Mouse (Mus musculus) midbrain, embryonic 12.5 days (tissue): Measurements from ENCODE around the gene Cysltr2. TPM values are rescaled to one million over a fixed set of nuclear protein-coding genes. Genes with fewer than 3 reads are reported as not detected.

Source experiments
- ATAC-seq: fragments of 200-750 bp; cut with Nextera tagmentation; 2 replicates; pipeline ENCODE4 v1.8.0; 2017; ENCODE audit warnings: low read depth, moderate TSS enrichment, moderate library complexity; ENCODE audit not compliant: low FRiP score
- H3K27ac ChIP-seq: fragments of 300-500 bp; sonication (generic); replicated peaks from 2 replicates; pipeline ENCODE4 v1.5.1; 2016; ENCODE audit warnings: mild to moderate bottlenecking
- H3K27me3 ChIP-seq: fragments of 300-500 bp; sonication (generic); 2 replicates; pipeline ENCODE4 v1.6.1; 2016; ENCODE audit warnings: mild to moderate bottlenecking
- H3K36me3 ChIP-seq: fragments of 300-500 bp; sonication (generic); 2 replicates; pipeline ENCODE4 v1.6.1; 2016
- H3K4me1 ChIP-seq: fragments of 300-500 bp; sonication (generic); 2 replicates; pipeline ENCODE4 v1.6.1; 2016
- H3K4me2 ChIP-seq: fragments of 300-500 bp; sonication (generic); replicated peaks from 2 replicates; pipeline ENCODE4 v1.6.1; 2016; ENCODE audit warnings: mild to moderate bottlenecking, moderate library complexity
- H3K4me3 ChIP-seq: fragments of 300-500 bp; sonication (generic); 2 replicates; pipeline ENCODE4 v1.5.1; 2016; ENCODE audit warnings: mild to moderate bottlenecking
- H3K9ac ChIP-seq: fragments of 300-500 bp; sonication (generic); replicated peaks from 2 replicates; pipeline ENCODE4 v1.6.1; 2016; ENCODE audit warnings: mild to moderate bottlenecking, moderate library complexity
- H3K9me3 ChIP-seq: fragments of 300-500 bp; sonication (generic); 2 replicates; pipeline ENCODE4 v1.6.1; 2016; ENCODE audit warnings: mild to moderate bottlenecking
- WGBS: fragments of 180-500 bp; shearing (Covaris S2); methylation state at CpG from one replicate; pipeline ENCODE4 v1.1.7; 2016; 5-methylcytosine and 5-hydroxymethylcytosine counted together
- polyA plus RNA-seq: library from polyadenylated mRNA; unstranded; fragments of >200 nt; fragmentation: Nextera tagmentation; extraction: Ambion mirVana; gene quantifications from 2 replicates; pipeline ENCODE4 v1.2.1, GENCODE M21; 2016

The Cysltr2 gene
- polyA plus RNA-seq, 1 experiment from 2014 or later = not detected

DNA sequence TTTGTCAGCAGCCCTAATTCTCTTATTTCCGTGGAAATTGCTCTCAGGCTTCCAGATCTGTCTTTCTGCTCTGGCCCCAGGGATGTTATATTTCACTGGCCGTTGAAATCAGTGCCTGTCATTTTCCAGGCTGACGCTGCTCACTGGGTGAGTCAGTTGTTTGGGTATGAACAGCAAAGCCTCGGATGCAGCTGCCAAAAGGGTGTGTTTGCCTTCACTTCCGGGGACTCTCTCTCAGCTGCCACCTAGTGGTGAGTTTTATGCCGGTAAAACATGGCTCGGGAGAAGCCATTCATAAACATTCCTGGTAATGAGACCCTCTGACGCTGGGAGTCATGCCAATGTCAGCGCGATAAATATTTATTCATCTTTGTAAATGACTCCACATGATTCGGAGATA is 65.5 kb downstream of the Cysltr2 start:
- H3K27me3 ChIP-seq = no peaks in the 10 kb centered on the region
- H3K36me3 ChIP-seq = no peaks in the 10 kb centered on the region
- 13% methylated on average over 11 of the region's 11 CpGs for WGBS
- H3K4me1 ChIP-seq = peaks cover 6% of the 10 kb centered on the region; the same call in 1 of the 2 replicates
- peak overlapping the region; percentile 42 for H3K4me2 ChIP-seq
- H3K4me3 ChIP-seq = no peak overlapping the region
- ATAC-seq = peak; percentile 79
- no peak overlapping the region for H3K27ac ChIP-seq
- no peaks in the 10 kb centered on the region for H3K9me3 ChIP-seq
- H3K9ac ChIP-seq = no peak overlapping the region

DNA sequence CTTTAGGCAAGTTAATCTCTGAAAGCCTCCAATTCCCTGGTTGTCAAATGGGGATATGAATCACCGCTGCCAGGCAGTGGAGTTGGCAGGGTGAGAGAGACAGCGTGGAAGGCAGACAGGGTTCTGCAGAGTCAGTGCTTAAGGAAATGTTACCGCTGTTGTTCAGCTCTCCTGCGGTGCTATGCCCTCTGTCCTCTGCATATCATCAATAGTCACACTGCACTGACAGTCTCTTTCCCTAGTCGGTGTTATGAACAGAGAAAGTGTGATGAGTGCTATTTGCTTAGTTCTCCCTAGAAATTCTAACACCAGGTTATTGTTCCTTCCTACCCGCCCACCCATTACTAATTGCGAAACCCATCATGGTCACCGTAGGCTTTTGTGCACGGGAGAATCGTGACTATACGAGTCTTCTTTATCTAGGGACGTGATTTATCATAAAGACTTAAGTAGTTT is 65.9 kb downstream of the Cysltr2 start:
- peaks cover 6% of the 10 kb centered on the region; the same call in 1 of the 2 replicates for H3K4me1 ChIP-seq
- H3K4me3 ChIP-seq = no peak overlapping the region
- no peaks in the 10 kb centered on the region for H3K27me3 ChIP-seq
- H3K27ac ChIP-seq = no peak overlapping the region
- no peaks in the 10 kb centered on the region for H3K9me3 ChIP-seq
- H3K36me3 ChIP-seq = no peaks in the 10 kb centered on the region
- peak overlapping the region; percentile 42 for H3K4me2 ChIP-seq
- ATAC-seq = peak; percentile 55; the same call in 1 of the 2 replicates
- 70% methylated on average over 12 of the region's 12 CpGs for WGBS
- no peak overlapping the region for H3K9ac ChIP-seq

DNA sequence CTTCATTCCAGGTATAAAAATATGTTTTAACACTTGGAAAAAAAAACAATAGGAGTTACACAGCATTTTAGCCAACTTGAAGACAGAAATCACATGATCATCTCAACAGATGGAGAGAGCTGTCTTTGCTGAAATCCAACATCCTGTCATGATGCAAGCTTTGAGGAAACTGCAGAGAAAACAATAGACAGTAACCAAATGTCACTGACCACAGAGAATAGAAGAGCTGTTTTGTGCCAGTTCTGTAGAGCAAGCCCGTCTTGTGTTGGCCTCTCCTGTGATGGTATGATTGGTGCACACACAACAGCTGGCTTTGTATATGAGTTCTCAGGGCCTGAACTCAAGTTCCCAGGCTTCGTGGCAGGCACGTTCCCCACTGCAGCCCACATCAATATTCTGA is 68.2 kb downstream of the Cysltr2 start:
- H3K9me3 ChIP-seq = no peaks in the 10 kb centered on the region
- no peaks in the 10 kb centered on the region for H3K36me3 ChIP-seq
- 85% methylated on average over 3 of the region's 3 CpGs for WGBS
- H3K27ac ChIP-seq = no peak overlapping the region
- no peak overlapping the region for H3K4me2 ChIP-seq
- ATAC-seq = no peak
- H3K27me3 ChIP-seq = no peaks in the 10 kb centered on the region
- no peak overlapping the region for H3K9ac ChIP-seq
- peaks cover 6% of the 10 kb centered on the region; the same call in 1 of the 2 replicates for H3K4me1 ChIP-seq
- no peak overlapping the region for H3K4me3 ChIP-seq

DNA sequence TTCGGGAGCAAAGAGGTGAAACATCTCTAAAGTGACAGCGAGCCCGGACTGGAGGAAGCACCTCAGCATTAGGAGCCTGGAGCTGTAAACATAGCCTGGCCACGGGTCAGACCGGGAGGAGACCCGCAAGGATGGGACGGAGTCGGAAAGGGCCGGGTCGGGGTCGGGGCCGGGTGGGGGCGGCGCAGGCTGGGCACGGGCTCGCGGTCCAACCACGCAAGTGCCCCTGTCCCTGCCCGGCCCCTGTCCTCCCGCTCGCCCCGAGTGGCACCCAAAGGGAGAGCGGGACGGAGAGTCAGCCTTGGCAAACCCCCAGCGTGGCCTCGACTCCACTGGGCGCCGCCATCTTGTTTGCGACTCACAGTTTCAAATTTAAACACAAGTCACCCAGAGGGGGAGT is 68.8 kb downstream of the Cysltr2 start:
- H3K4me2 ChIP-seq = no peak overlapping the region
- no peak overlapping the region for H3K4me3 ChIP-seq
- 95% methylated on average over 29 of the region's 29 CpGs for WGBS
- no peak overlapping the region for H3K27ac ChIP-seq
- no peaks in the 10 kb centered on the region for H3K36me3 ChIP-seq
- H3K9me3 ChIP-seq = no peaks in the 10 kb centered on the region
- no peaks in the 10 kb centered on the region for H3K27me3 ChIP-seq
- peaks cover 6% of the 10 kb centered on the region; the same call in 1 of the 2 replicates for H3K4me1 ChIP-seq
- ATAC-seq = no peak
- H3K9ac ChIP-seq = no peak overlapping the region

DNA sequence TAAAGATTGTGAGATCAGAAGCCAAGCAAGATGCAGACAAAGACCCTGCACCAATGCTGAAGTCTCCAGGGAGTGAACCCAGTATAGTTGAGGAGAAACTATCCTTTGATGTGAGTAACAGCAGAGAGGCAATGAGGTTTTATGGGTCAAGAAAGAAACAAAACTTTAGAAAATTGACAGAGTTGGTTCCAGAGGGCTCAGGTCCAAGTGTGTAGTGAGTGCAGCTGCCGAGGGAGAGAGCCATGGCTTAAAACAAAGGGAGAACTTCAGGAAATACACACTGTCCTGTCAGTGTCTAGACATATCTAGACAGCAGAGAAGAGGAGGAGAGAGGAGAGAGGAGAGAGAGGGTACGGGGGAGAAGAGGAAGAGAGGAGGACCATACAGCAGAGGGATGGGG is 72.8 kb downstream of the Cysltr2 start:
- Histone ChIP-seq H3K27me3 (no peaks in the 10 kb centered on the region), H3K9ac (no peak overlapping the region), H3K4me2 (no peak overlapping the region), H3K36me3 (no peaks in the 10 kb centered on the region), H3K4me1 (no peaks in the 10 kb centered on the region), H3K9me3 (no peaks in the 10 kb centered on the region), H3K4me3 (no peak overlapping the region), H3K27ac (no peak overlapping the region)
- ATAC-seq = no peak
- WGBS = 79% methylated on average over 2 of the region's 2 CpGs

Other genes starting within 250 kb of the Cysltr2 start
- gene Rcbtb2, start 73.9 kb upstream of the Cysltr2 start, polyA plus RNA-seq = 129 and 140 TPM in 2 replicates
- 13.9 and 14.2 TPM in 2 replicates for gene Lpar6, start 188.8 kb upstream of the Cysltr2 start, polyA plus RNA-seq